9 mouse cellular contexts compared by ENCODE assay signal in the genomic region with DNA sequence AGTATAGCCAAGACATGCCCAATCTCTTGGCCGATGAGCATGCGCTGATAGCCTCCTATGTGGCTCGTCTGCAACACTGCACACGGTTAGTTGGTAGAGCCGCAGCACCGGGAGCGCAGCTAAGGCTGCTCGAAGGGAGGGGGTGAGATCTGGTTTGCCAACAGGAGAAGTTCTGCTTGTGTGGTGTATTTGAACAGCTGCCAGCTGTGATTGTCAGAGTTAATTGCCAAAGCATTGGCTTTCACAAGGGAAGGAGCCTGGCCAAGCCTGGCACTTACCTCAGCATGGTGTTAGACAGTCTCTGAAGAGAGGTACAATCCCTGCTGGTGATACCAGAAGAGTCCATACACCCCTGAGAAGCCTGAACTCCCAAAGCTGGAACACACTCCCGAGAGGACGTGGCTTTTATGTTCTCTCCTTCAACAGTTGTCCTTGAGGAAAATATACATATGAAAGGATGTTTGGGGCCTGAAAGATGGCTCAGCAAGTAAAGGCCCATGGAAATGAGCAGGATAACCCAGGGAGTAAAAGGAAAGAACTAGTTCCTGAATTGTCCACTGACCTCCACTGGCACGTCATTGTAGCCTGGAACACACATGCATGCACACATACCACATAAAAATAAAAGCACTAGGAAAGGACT.
A peak's percentile ranks its signal among the peaks of the same experiment; 100 is the strongest.
DNase-seq lines count a peak whose midpoint lies in the region; ATAC-seq lines count a peak whose summit lies in the region.
"Had no signal": no experiment of that assay in that cellular context is flagged by ENCODE, and none has a peak within 500 bp of the region (broad histone marks: within the 10 kb centered on the region; RNA-seq: fewer than 3 reads in every experiment).

No protein-coding gene starts in this region.

- no peak overlapping the region for H3K9ac ChIP-seq in forebrain, embryonic 13.5 days
- no peak overlapping the region for H3K9ac ChIP-seq in forebrain, embryonic 11.5 days (ENCODE audit: low read length)
- no peak overlapping the region for H3K9ac ChIP-seq in neural tube, embryonic 15.5 days (replicated peaks)
- H3K9ac ChIP-seq: embryonic facial prominence, embryonic 12.5 days had no signal

- H3K4me1 ChIP-seq in forebrain, embryonic 13.5 days: peaks cover 14% of the 10 kb centered on the region
- no peaks in the 10 kb centered on the region for H3K4me1 ChIP-seq in forebrain, embryonic 11.5 days (replicated peaks; ENCODE audit: control insufficient read depth, insufficient read depth, low read length)
- H3K4me1 ChIP-seq in neural tube, embryonic 15.5 days: peaks cover 11% of the 10 kb centered on the region; the same call in 1 of the 2 replicates

- H3K27me3 ChIP-seq in forebrain, embryonic 13.5 days: no peaks in the 10 kb centered on the region
- H3K27me3 ChIP-seq in forebrain, embryonic 11.5 days (ENCODE audit: control insufficient read depth, insufficient read depth, low read length): no peaks in the 10 kb centered on the region
- no peaks in the 10 kb centered on the region for H3K27me3 ChIP-seq in neural tube, embryonic 15.5 days (replicated peaks)
- H3K27me3 ChIP-seq: embryonic facial prominence, embryonic 12.5 days had no signal

- H3K4me3 ChIP-seq in forebrain, embryonic 13.5 days: no peak overlapping the region
- no peak overlapping the region for H3K4me3 ChIP-seq in forebrain, embryonic 11.5 days (ENCODE audit: low read depth, low read length)
- H3K4me3 ChIP-seq in neural tube, embryonic 15.5 days (replicated peaks): no peak overlapping the region
- H3K4me3 ChIP-seq: embryonic facial prominence, embryonic 12.5 days had no signal

- peak overlapping the region; percentile 20 for H3K27ac ChIP-seq in forebrain, embryonic 13.5 days
- no peak overlapping the region for H3K27ac ChIP-seq in forebrain, embryonic 11.5 days (ENCODE audit: low read depth, low read length)
- no peak overlapping the region for H3K27ac ChIP-seq in neural tube, embryonic 15.5 days (replicated peaks)
- H3K27ac ChIP-seq: embryonic facial prominence, embryonic 12.5 days had no signal

- no peak for DNase-seq in forebrain, embryonic 11.5 days (ENCODE audit: low spot score)
- DNase-seq in right cerebral cortex, adult 18-20 months: peak; percentile 44
- no peak for DNase-seq in right cerebral cortex, postnatal 36 days (ENCODE audit: low spot score in 2 of 2)
- no peak for DNase-seq in kidney, adult 9 months
- DNase-seq in spleen, postnatal 14 days (ENCODE audit: low spot score in 2 of 2): no peak

- WGBS in forebrain, embryonic 13.5 days: 42% methylated on average over 11 of the region's 11 CpGs
- WGBS in forebrain, embryonic 11.5 days: 77% methylated on average over 11 of the region's 11 CpGs
- WGBS in neural tube, embryonic 15.5 days: 48% methylated on average over 11 of the region's 11 CpGs

- no peak overlapping the region for H3K4me2 ChIP-seq in forebrain, embryonic 13.5 days
- H3K4me2 ChIP-seq in forebrain, embryonic 11.5 days (ENCODE audit: low read depth, low read length, severe bottlenecking): no peak overlapping the region
- no peak overlapping the region for H3K4me2 ChIP-seq in neural tube, embryonic 15.5 days
- H3K4me2 ChIP-seq: embryonic facial prominence, embryonic 12.5 days had no signal

- H3K36me3 ChIP-seq in forebrain, embryonic 13.5 days (ENCODE audit: poor library complexity, severe bottlenecking): 0 out of 2 replicates have a peak, but pooled peaks cover 4% of the 10 kb centered on the region
- H3K36me3 ChIP-seq in forebrain, embryonic 11.5 days (ENCODE audit: control insufficient read depth, insufficient read depth, low read length): no peaks in the 10 kb centered on the region
- no peaks in the 10 kb centered on the region; the same call in 1 of the 2 replicates for H3K36me3 ChIP-seq in neural tube, embryonic 15.5 days
- H3K36me3 ChIP-seq: embryonic facial prominence, embryonic 12.5 days had no signal

- no peaks in the 10 kb centered on the region for H3K9me3 ChIP-seq in forebrain, embryonic 13.5 days (replicated peaks)
- no peaks in the 10 kb centered on the region for H3K9me3 ChIP-seq in forebrain, embryonic 11.5 days (ENCODE audit: control insufficient read depth, low read length)
- no peaks in the 10 kb centered on the region for H3K9me3 ChIP-seq in neural tube, embryonic 15.5 days (replicated peaks)
- H3K9me3 ChIP-seq: embryonic facial prominence, embryonic 12.5 days had no signal

- peak; percentile 89 for ATAC-seq in forebrain, embryonic 13.5 days
- ATAC-seq in forebrain, embryonic 11.5 days (replicated peaks; ENCODE audit: low FRiP score): no peak
- peak; percentile 59 to 62 for ATAC-seq in hematopoietic stem cell, adult 5-6 weeks (replicated peaks in 1 of 2; ENCODE audit: insufficient read depth in 1 of 2, low FRiP score in 2 of 2, low TSS enrichment in 1 of 2, low read depth in 1 of 2, poor library complexity in 2 of 2, severe bottlenecking in 2 of 2)
- ATAC-seq in neural tube, embryonic 15.5 days (ENCODE audit: low FRiP score): peak; percentile 72
